Mouse (Mus musculus) stomach, postnatal 0 days (tissue): ENCODE measurements at regions not wholly inside any gene's neighbourhood (a gene's known extent, or its start where the extent isn't known, plus 50 kb on each side); places are given as distances from the start of the nearest gene placed in this dataset.

Experiments
- CTCF ChIP-seq: IDR thresholded peaks from 2 replicates; pipeline ENCODE4 v1.5.1; 2016; ENCODE audit warnings: antibody characterized with exemption, low read depth, mild to moderate bottlenecking, moderate library complexity
- EP300 ChIP-seq: optimal IDR thresholded peaks from 2 replicates; pipeline ENCODE3; 2016; ENCODE audit warnings: antibody characterized with exemption

DNA sequence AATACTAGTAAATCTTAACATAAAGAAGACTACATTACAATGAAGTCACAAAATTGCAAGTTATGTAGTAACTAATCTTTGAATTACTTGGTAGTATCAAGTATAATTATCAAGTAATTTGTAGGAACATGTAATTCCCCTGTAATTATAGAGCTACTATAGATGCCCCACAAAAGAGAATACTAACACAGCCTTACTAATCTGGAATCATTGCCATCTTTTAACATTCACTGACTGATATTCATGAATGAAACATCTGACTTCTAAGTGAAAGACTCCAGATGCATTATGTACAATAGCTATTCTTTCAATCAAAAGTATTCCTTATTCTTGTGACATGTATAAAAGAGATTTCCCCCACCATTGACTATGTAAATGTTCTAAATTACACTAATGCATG lies 337.3 kb upstream of the Tecrl start:
- TF ChIP-seq CTCF (no peak), EP300 (no peak)
